Mouse (Mus musculus) testis, adult 2 months (tissue): Measurements from ENCODE around the gene Dscam.

Experiments
- CTCF ChIP-seq: fragments of 200-500 bp; IDR thresholded peaks from 2 replicates; pipeline ENCODE4 v1.5.1; 2012; ENCODE audit warnings: low read depth, mild to moderate bottlenecking, inconsistent platforms, low read length, moderate library complexity; ENCODE audit not compliant: control insufficient read depth, insufficient read depth, insufficient replicate concordance
- POLR2A ChIP-seq: fragments of 200-500 bp; IDR thresholded peaks from 2 replicates; pipeline ENCODE4 v1.6.1; 2012; ENCODE audit warnings: low read depth, mild to moderate bottlenecking, inconsistent platforms, low read length, moderate library complexity; ENCODE audit not compliant: control insufficient read depth

DNA sequence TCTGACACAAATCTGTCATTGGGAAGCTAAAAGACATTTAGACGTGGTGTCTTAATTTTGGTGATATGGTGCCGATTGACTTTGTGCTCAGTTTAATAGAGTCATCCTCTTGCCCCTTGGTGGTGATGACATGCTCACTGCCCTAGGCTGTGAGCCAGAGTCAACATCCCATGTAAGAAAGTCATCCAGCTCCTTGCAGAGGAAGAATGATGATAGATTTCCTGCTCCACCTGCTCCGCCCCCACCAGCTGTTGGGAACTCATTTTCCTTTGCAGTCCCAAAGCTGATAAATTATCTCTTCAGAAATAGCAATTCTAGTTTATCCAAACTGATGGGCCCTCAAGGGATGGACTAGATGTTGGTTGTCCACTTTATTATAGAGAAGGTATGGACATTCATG is 613.9 kb downstream of the Dscam start:
- TF ChIP-seq CTCF (no peak), POLR2A (no peak)
